Mouse (Mus musculus) limb, embryonic 15.5 days (tissue): ENCODE results near the gene Nbl1. TPM values are rescaled to one million over a fixed set of nuclear protein-coding genes. Genes with fewer than 3 reads are reported as not detected.

ENCODE experiments used
- ATAC-seq: fragments of 200-750 bp; cut with Nextera tagmentation; 2 replicates; pipeline ENCODE4 v1.8.0; 2017; ENCODE audit warnings: low read depth, moderate TSS enrichment; ENCODE audit not compliant: insufficient number of reproducible peaks, low FRiP score, low TSS enrichment
- H3K27ac ChIP-seq: fragments of 300-500 bp; sonication (generic); 2 replicates; pipeline ENCODE4 v1.5.1; 2015; ENCODE audit warnings: moderate library complexity, mild to moderate bottlenecking, inconsistent platforms
- H3K27me3 ChIP-seq: fragments of 300-500 bp; sonication (generic); 2 replicates; pipeline ENCODE4 v1.6.1; 2015; ENCODE audit warnings: inconsistent platforms
- H3K36me3 ChIP-seq: fragments of 300-500 bp; sonication (generic); 2 replicates; pipeline ENCODE4 v1.6.1; 2015; ENCODE audit warnings: inconsistent platforms
- H3K4me1 ChIP-seq: fragments of 300-500 bp; sonication (generic); 2 replicates; pipeline ENCODE4 v1.6.1; 2015; ENCODE audit warnings: inconsistent platforms
- H3K4me2 ChIP-seq: fragments of 300-500 bp; sonication (generic); 2 replicates; pipeline ENCODE4 v1.6.1; 2015; ENCODE audit warnings: mild to moderate bottlenecking, inconsistent platforms
- H3K4me3 ChIP-seq: fragments of 300-500 bp; sonication (generic); 2 replicates; pipeline ENCODE4 v1.5.1; 2015; ENCODE audit warnings: mild to moderate bottlenecking, inconsistent platforms
- H3K9ac ChIP-seq: fragments of 300-500 bp; sonication (generic); 2 replicates; pipeline ENCODE4 v1.6.1; 2015; ENCODE audit warnings: inconsistent platforms
- H3K9me3 ChIP-seq: fragments of 300-500 bp; sonication (generic); 2 replicates; pipeline ENCODE4 v1.6.1; 2016; ENCODE audit warnings: inconsistent platforms
- WGBS: fragments of 180-500 bp; shearing (Covaris S2); methylation state at CpG from one replicate; pipeline ENCODE4 v1.1.7; 2015; 5-methylcytosine and 5-hydroxymethylcytosine counted together
- polyA plus RNA-seq: library from polyadenylated mRNA; unstranded; fragments of >200 nt; fragmentation: Nextera tagmentation; extraction: Ambion mirVana; gene quantifications from 2 replicates; pipeline ENCODE4 v1.2.1, GENCODE M21; 2015

The Nbl1 gene
- polyA plus RNA-seq, 1 experiment from 2014 or later = 148 TPM

DNA sequence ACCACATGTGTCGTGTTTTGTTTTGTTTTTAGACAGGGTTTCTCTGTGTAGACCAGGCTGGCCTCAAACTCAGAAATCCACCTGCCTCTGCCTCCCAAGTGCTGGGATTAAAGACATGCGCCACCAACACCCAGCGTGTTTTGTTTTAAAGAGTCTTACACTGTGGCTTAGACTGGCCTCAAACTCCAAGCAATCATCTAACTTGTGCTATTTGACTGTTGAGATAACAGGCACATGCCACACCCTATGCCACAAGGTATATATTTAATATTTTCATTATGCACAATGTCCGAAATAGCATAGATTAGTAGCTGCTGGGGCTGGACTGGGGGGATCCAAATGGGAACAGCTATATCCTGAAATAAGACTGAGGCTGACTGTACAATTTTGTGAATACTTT is 29.8 kb upstream of the Nbl1 start:
- Histone ChIP-seq H3K4me3 (no peak overlapping the region), H3K4me2 (no peak overlapping the region), H3K4me1 (peaks cover 17% of the 10 kb centered on the region), H3K36me3 (0 out of 2 replicates have a peak, but pooled peaks cover 3% of the 10 kb centered on the region), H3K9me3 (no peaks in the 10 kb centered on the region), H3K27ac (no peak overlapping the region), H3K9ac (no peak overlapping the region), H3K27me3 (no peaks in the 10 kb centered on the region)
- no peak for ATAC-seq
- 90% methylated on average over 4 of the region's 4 CpGs for WGBS

- Histone ChIP-seq H3K4me2 (no peak overlapping the region), H3K36me3 (no peaks in the 10 kb centered on the region), H3K9me3 (no peaks in the 10 kb centered on the region), H3K4me1 (peaks cover 17% of the 10 kb centered on the region), H3K9ac (no peak overlapping the region), H3K4me3 (no peak overlapping the region), H3K27ac (no peak overlapping the region), H3K27me3 (no peaks in the 10 kb centered on the region)
- ATAC-seq = no peak
- WGBS = 49% methylated on average over 7 of the region's 7 CpGs
Measured at GRCm38 (mm10) chr4:139120998-139121397, 28.2 kb upstream of the Nbl1 start.

- Histone ChIP-seq H3K9me3 (no peaks in the 10 kb centered on the region), H3K4me1 (peaks cover 17% of the 10 kb centered on the region), H3K4me3 (no peak overlapping the region), H3K4me2 (no peak overlapping the region), H3K27me3 (no peaks in the 10 kb centered on the region), H3K27ac (no peak overlapping the region), H3K9ac (no peak overlapping the region), H3K36me3 (no peaks in the 10 kb centered on the region)
- no peak for ATAC-seq
- 56% methylated on average over 4 of the region's 4 CpGs for WGBS
Measured at GRCm38 (mm10) chr4:139120281-139120814, 27.6 kb upstream of the Nbl1 start.

DNA sequence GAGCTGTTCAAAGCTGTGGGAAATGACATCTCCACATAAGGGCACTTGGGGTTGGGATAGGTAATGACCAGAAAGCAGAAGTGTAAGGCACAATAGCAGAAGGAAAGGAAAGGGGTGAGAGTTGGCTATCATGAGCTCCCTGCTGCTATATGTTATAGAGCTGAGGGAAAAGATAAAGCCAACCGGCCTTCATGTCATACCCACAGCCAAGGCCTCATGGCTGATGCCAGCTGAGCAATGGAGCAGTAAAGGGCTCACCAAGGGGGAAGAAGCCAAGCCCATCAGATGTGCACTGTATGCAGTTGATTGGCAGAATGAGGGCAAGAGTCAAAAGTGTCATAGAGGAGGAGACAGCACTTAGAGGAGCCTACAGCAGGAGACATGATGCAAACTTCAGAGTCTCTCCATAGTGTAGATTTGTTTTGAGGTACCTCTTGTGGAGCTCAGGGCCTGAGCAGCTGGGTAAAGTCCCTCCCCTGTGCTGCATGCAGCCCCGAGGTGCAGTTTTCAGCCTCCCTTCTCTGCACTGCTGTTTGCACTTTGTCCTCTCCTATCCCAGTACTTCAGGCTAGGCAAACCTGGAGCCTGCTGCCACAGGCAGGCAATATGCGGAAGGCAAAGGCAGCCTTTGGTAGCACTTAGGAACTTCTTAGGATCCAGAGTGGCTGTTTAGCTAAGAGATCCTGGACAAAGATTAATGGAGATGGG is 23.7 kb upstream of the Nbl1 start:
- WGBS = 83% methylated on average over 3 of the region's 3 CpGs
- Histone ChIP-seq H3K36me3 (no peaks in the 10 kb centered on the region), H3K9me3 (no peaks in the 10 kb centered on the region), H3K9ac (no peak overlapping the region), H3K27ac (no peak overlapping the region), H3K27me3 (no peaks in the 10 kb centered on the region), H3K4me2 (no peak overlapping the region), H3K4me1 (peaks cover 22% of the 10 kb centered on the region), H3K4me3 (no peak overlapping the region)
- no peak for ATAC-seq

DNA sequence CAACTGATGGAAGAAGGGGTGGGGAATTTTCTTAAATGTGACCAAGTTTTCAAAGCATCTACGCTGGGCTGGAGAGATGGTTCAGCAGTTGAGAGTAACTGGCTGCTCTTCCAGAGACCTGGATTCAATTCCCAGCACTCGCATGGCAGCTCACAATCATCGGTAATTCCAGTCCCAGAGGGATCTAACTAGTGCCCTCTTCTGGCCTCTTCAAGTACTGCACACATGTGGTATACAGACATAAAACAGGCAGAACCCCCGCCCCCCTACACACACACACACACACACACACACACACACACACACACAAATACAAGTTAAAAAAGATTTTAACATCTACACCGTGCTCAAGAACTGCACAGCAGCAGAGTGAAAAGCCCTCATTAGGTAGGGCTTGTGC is 22.9 kb upstream of the Nbl1 start:
- H3K27ac ChIP-seq = no peak overlapping the region
- ATAC-seq = no peak
- no peaks in the 10 kb centered on the region for H3K9me3 ChIP-seq
- no peak overlapping the region for H3K4me2 ChIP-seq
- 90% methylated on average over 5 of the region's 5 CpGs for WGBS
- H3K9ac ChIP-seq = no peak overlapping the region
- H3K4me1 ChIP-seq = peaks cover 24% of the 10 kb centered on the region
- no peaks in the 10 kb centered on the region for H3K36me3 ChIP-seq
- no peaks in the 10 kb centered on the region for H3K27me3 ChIP-seq
- no peak overlapping the region for H3K4me3 ChIP-seq

- H3K9ac ChIP-seq = no peak overlapping the region
- no peaks in the 10 kb centered on the region for H3K27me3 ChIP-seq
- H3K4me2 ChIP-seq = no peak overlapping the region
- no peak overlapping the region for H3K27ac ChIP-seq
- no peak for ATAC-seq
- H3K4me1 ChIP-seq = peaks cover 16% of the 10 kb centered on the region
- H3K36me3 ChIP-seq = no peaks in the 10 kb centered on the region
- 65% methylated on average over 3 of the region's 3 CpGs for WGBS
- H3K4me3 ChIP-seq = no peak overlapping the region
- no peaks in the 10 kb centered on the region for H3K9me3 ChIP-seq
Measured at GRCm38 (mm10) chr4:139112482-139112881, 19.7 kb upstream of the Nbl1 start.

DNA sequence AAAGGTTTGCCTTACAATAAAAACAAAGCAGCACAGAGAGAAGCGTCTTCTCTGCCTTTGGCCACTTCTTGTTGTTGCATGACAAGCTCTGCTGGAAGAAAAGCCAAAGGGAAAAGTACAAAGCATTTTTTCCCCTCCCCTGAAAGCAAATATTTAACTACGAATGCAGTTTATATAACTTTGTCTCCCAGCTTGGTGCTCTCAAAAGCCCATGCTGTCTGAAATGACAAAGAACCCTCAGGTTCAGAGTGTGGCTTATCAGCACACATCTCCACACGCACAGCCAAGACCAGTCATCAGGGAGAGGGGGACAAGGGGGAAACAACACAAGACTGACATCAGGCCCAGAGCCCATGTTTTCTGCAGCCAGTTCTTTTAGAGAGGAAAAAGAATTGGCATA is 18.6 kb upstream of the Nbl1 start:
- no peaks in the 10 kb centered on the region for H3K36me3 ChIP-seq
- 32% methylated on average over 3 of the region's 3 CpGs for WGBS
- H3K27me3 ChIP-seq = no peaks in the 10 kb centered on the region
- H3K4me3 ChIP-seq = no peak overlapping the region
- H3K9me3 ChIP-seq = no peaks in the 10 kb centered on the region
- peak overlapping the region; percentile 61 for H3K27ac ChIP-seq
- no peak overlapping the region for H3K4me2 ChIP-seq
- ATAC-seq = no peak
- no peak overlapping the region for H3K9ac ChIP-seq
- peaks cover 16% of the 10 kb centered on the region for H3K4me1 ChIP-seq

GRCm38 (mm10) chr4:139110858-139111257 is 18.1 kb upstream of the Nbl1 start:
- H3K4me3 ChIP-seq = no peak overlapping the region
- no peak for ATAC-seq
- no peak overlapping the region for H3K4me2 ChIP-seq
- peaks cover 16% of the 10 kb centered on the region for H3K4me1 ChIP-seq
- no peak overlapping the region for H3K9ac ChIP-seq
- WGBS = 58% methylated on average over 3 of the region's 3 CpGs
- H3K36me3 ChIP-seq = no peaks in the 10 kb centered on the region
- H3K27ac ChIP-seq = peak overlapping the region; percentile 61
- H3K27me3 ChIP-seq = no peaks in the 10 kb centered on the region
- no peaks in the 10 kb centered on the region for H3K9me3 ChIP-seq

- ATAC-seq = no peak
- H3K4me2 ChIP-seq = no peak overlapping the region
- no peak overlapping the region for H3K4me3 ChIP-seq
- 84% methylated on average over 1 of the region's 1 CpGs for WGBS
- H3K36me3 ChIP-seq = peaks cover 34% of the 10 kb centered on the region
- no peak overlapping the region for H3K9ac ChIP-seq
- H3K27me3 ChIP-seq = no peaks in the 10 kb centered on the region
- H3K27ac ChIP-seq = no peak overlapping the region; the same call in 1 of the 2 replicates
- peaks cover 15% of the 10 kb centered on the region for H3K4me1 ChIP-seq
- H3K9me3 ChIP-seq = no peaks in the 10 kb centered on the region
Measured at GRCm38 (mm10) chr4:139105453-139105852, 12.7 kb upstream of the Nbl1 start.

DNA sequence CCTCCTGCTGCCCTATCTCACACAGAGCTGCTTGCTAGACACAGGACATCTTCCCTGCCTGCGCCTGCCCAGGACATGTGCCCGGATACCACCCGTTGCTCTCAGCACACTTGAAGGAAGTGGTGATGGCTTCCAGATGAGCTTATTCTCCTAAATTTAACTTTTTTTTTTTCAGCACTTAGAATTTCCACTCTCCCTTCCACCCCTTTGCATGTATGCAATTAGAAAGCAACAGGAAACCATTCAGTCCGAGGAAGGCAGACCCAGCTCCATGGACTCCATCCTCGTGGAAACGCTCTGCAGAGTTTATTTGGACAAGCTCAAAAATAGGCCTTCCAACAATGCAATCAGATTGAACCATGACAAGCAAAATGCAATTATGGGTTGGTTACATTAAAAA is 8.8 kb upstream of the Nbl1 start:
- H3K9ac ChIP-seq = no peak overlapping the region
- no peaks in the 10 kb centered on the region for H3K9me3 ChIP-seq
- no peaks in the 10 kb centered on the region for H3K27me3 ChIP-seq
- H3K4me3 ChIP-seq = no peak overlapping the region
- no peak for ATAC-seq
- WGBS = 56% methylated on average over 6 of the region's 6 CpGs
- H3K4me1 ChIP-seq = peaks cover 16% of the 10 kb centered on the region
- no peak overlapping the region for H3K4me2 ChIP-seq
- peaks cover 34% of the 10 kb centered on the region for H3K36me3 ChIP-seq
- H3K27ac ChIP-seq = no peak overlapping the region

DNA sequence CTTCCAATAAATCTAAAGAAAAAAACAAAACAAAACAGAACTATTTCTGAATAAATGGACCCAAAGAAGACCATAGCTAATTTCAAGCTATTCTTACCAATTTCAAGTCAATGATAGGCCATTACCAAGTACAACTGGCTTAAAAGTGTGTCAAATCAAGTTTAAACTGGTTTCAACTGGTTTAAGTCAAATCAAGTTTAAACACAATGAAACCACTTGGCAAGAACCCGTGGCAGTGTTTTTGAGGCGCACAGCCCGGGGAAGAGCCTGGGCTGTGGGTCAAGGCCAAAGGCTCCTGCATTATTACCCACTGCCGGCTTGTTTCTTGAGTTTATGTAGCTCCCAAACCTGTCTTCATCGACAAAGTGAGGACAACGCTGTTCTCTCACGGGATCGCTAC is 7.5 kb upstream of the Nbl1 start:
- Histone ChIP-seq H3K4me1 (peaks cover 23% of the 10 kb centered on the region), H3K9me3 (no peaks in the 10 kb centered on the region), H3K36me3 (peaks cover 34% of the 10 kb centered on the region), H3K4me3 (no peak overlapping the region), H3K27me3 (no peaks in the 10 kb centered on the region), H3K27ac (no peak overlapping the region), H3K9ac (no peak overlapping the region), H3K4me2 (no peak overlapping the region)
- WGBS = 89% methylated on average over 8 of the region's 8 CpGs
- no peak for ATAC-seq

DNA sequence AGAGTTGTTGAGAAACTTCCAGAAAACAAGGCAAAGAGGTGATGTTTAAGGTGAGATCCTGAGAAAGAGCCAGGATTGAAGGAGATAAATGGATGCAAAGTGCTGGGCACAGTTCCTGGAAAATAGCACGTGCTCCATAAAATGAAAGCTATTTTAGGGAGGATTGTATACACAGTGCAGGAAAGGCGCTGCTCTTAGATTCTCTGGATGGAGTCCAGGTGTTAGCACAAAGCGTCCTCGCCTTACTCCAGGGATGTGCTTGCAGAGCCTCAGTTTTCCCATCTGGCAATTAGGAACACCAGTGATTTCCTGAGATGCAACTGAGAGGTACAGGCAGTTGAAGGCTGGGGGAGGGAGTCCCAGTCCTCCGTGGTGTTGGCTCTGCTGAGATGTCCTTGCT is 3.4 kb upstream of the Nbl1 start:
- Histone ChIP-seq H3K9ac (no peak overlapping the region), H3K4me1 (peaks cover 36% of the 10 kb centered on the region)
- WGBS = 41% methylated on average over 5 of the region's 5 CpGs

More for the DNA sequence above, 3.4 kb upstream of the Nbl1 start:
- peaks cover 5% of the 10 kb centered on the region; the same call in 1 of the 2 replicates for H3K36me3 ChIP-seq
- H3K9me3 ChIP-seq = no peaks in the 10 kb centered on the region
- peaks cover 8% of the 10 kb centered on the region; the same call in 1 of the 2 replicates for H3K27me3 ChIP-seq
- no peak overlapping the region for H3K4me3 ChIP-seq
- H3K4me2 ChIP-seq = no peak overlapping the region
- H3K27ac ChIP-seq = no peak overlapping the region
- ATAC-seq = no peak
